Mouse (Mus musculus): ENCODE measurements around the gene Ptprt. TPM values are rescaled to one million over a fixed set of nuclear protein-coding genes. Genes with fewer than 3 reads are reported as not detected.

Gene Ptprt
- total and polyA plus RNA-seq, 3 experiments: 0.02 to 0.36 (median 0.08) TPM

- no peaks in the 10 kb centered on the region for H3K36me3 ChIP-seq (ENCODE audit: control insufficient read depth, insufficient read depth, low read length)
- no peak overlapping the region for H3K4me3 ChIP-seq
- H3K27ac ChIP-seq: no peak overlapping the region
- TF ChIP-seq POLR2A (IDR thresholded peaks at IDR 0.05; ENCODE audit: insufficient read depth, low read depth, low read length): no peak
- no peak for TF ChIP-seq CTCF (IDR thresholded peaks at IDR 0.05)
- no peak for TF ChIP-seq EP300 (IDR thresholded peaks at IDR 0.05; ENCODE audit: insufficient read depth, low read depth, low read length)
- no peaks in the 10 kb centered on the region for H3K4me1 ChIP-seq (ENCODE audit: control insufficient read depth, insufficient read depth, low read length)
- no peaks in the 10 kb centered on the region for H3K79me2 ChIP-seq (replicated peaks; ENCODE audit: control insufficient read depth, insufficient read depth, low read length)
- intact Hi-C loops (cut with DNase I): no loop called here
- no peak for DNase-seq
- 44% methylated on average over 4 of the region's 4 CpGs for WGBS
- H3K9ac ChIP-seq (ENCODE audit: low read depth, low read length): no peak overlapping the region
- no peaks in the 10 kb centered on the region for H3K27me3 ChIP-seq (ENCODE audit: control insufficient read depth, insufficient read depth, low read length)
Observed at GRCm38 (mm10) chr2:161835001-161835400, 825.9 kb downstream of the Ptprt start.

GRCm38 (mm10) chr2:161833846-161834245 lies 827.1 kb downstream of the Ptprt start:
- no peaks in the 10 kb centered on the region for H3K79me2 ChIP-seq (replicated peaks; ENCODE audit: control insufficient read depth, insufficient read depth, low read length)
- DNase-seq: no peak
- H3K36me3 ChIP-seq (ENCODE audit: control insufficient read depth, insufficient read depth, low read length): no peaks in the 10 kb centered on the region
- H3K27ac ChIP-seq: no peak overlapping the region
- WGBS: 68% methylated on average over 2 of the region's 2 CpGs
- intact Hi-C loops (cut with DNase I): no loop called here
- H3K4me3 ChIP-seq: no peak overlapping the region
- no peak overlapping the region for H3K9ac ChIP-seq (ENCODE audit: low read depth, low read length)
- no peak for TF ChIP-seq POLR2A (IDR thresholded peaks at IDR 0.05; ENCODE audit: insufficient read depth, low read depth, low read length)
- no peak for TF ChIP-seq CTCF (IDR thresholded peaks at IDR 0.05)
- no peak for TF ChIP-seq EP300 (IDR thresholded peaks at IDR 0.05; ENCODE audit: insufficient read depth, low read depth, low read length)
- no peaks in the 10 kb centered on the region for H3K27me3 ChIP-seq (ENCODE audit: control insufficient read depth, insufficient read depth, low read length)
- H3K4me1 ChIP-seq (ENCODE audit: control insufficient read depth, insufficient read depth, low read length): no peaks in the 10 kb centered on the region

GRCm38 (mm10) chr2:161813326-161813725 lies 847.6 kb downstream of the Ptprt start:
- no peak overlapping the region for H3K9ac ChIP-seq (ENCODE audit: low read depth, low read length)
- intact Hi-C loops (cut with DNase I): no loop called here
- no peak overlapping the region for H3K4me3 ChIP-seq
- no peaks in the 10 kb centered on the region for H3K36me3 ChIP-seq (ENCODE audit: control insufficient read depth, insufficient read depth, low read length)
- H3K27ac ChIP-seq: no peak overlapping the region
- H3K27me3 ChIP-seq (ENCODE audit: control insufficient read depth, insufficient read depth, low read length): no peaks in the 10 kb centered on the region
- no peaks in the 10 kb centered on the region for H3K4me1 ChIP-seq (ENCODE audit: control insufficient read depth, insufficient read depth, low read length)
- H3K79me2 ChIP-seq (replicated peaks; ENCODE audit: control insufficient read depth, insufficient read depth, low read length): no peaks in the 10 kb centered on the region
- no peak for TF ChIP-seq CTCF (IDR thresholded peaks at IDR 0.05)
- TF ChIP-seq POLR2A (IDR thresholded peaks at IDR 0.05; ENCODE audit: insufficient read depth, low read depth, low read length): no peak
- no peak for TF ChIP-seq EP300 (IDR thresholded peaks at IDR 0.05; ENCODE audit: insufficient read depth, low read depth, low read length)
- 63% methylated on average over 1 of the region's 1 CpGs for WGBS
- no peak for DNase-seq

GRCm38 (mm10) chr2:161808086-161808801 lies 852.7 kb downstream of the Ptprt start:
- no peak for TF ChIP-seq POLR2A (IDR thresholded peaks at IDR 0.05; ENCODE audit: insufficient read depth, low read depth, low read length)
- no peak for TF ChIP-seq CTCF (IDR thresholded peaks at IDR 0.05)
- TF ChIP-seq EP300 (IDR thresholded peaks at IDR 0.05; ENCODE audit: insufficient read depth, low read depth, low read length): no peak
- H3K27ac ChIP-seq: no peak overlapping the region
- 41% methylated on average over 9 of the region's 9 CpGs for WGBS
- H3K4me1 ChIP-seq (ENCODE audit: control insufficient read depth, insufficient read depth, low read length): no peaks in the 10 kb centered on the region
- no peak overlapping the region for H3K4me3 ChIP-seq
- no peak overlapping the region for H3K9ac ChIP-seq (ENCODE audit: low read depth, low read length)
- H3K79me2 ChIP-seq (replicated peaks; ENCODE audit: control insufficient read depth, insufficient read depth, low read length): no peaks in the 10 kb centered on the region
- H3K36me3 ChIP-seq (ENCODE audit: control insufficient read depth, insufficient read depth, low read length): no peaks in the 10 kb centered on the region
- intact Hi-C loops (cut with DNase I): no loop called here
- DNase-seq: no peak
- H3K27me3 ChIP-seq (ENCODE audit: control insufficient read depth, insufficient read depth, low read length): no peaks in the 10 kb centered on the region

GRCm38 (mm10) chr2:161806287-161807007 lies 854.5 kb downstream of the Ptprt start:
- intact Hi-C loops (cut with DNase I): no loop called here
- Histone ChIP-seq H3K4me1 (ENCODE audit: control insufficient read depth, insufficient read depth, low read length) (no peaks in the 10 kb centered on the region), H3K4me3 (no peak overlapping the region), H3K36me3 (ENCODE audit: control insufficient read depth, insufficient read depth, low read length) (no peaks in the 10 kb centered on the region), H3K79me2 (replicated peaks; ENCODE audit: control insufficient read depth, insufficient read depth, low read length) (no peaks in the 10 kb centered on the region), H3K9ac (ENCODE audit: low read depth, low read length) (no peak overlapping the region), H3K27ac (no peak overlapping the region), H3K27me3 (ENCODE audit: control insufficient read depth, insufficient read depth, low read length) (no peaks in the 10 kb centered on the region)
- no peak for TF ChIP-seq POLR2A (IDR thresholded peaks at IDR 0.05; ENCODE audit: insufficient read depth, low read depth, low read length)
- no peak for TF ChIP-seq CTCF (IDR thresholded peaks at IDR 0.05)
- TF ChIP-seq EP300 (IDR thresholded peaks at IDR 0.05; ENCODE audit: insufficient read depth, low read depth, low read length): no peak
- WGBS: 61% methylated on average over 8 of the region's 8 CpGs
- DNase-seq: no peak

GRCm38 (mm10) chr2:161799946-161800345 lies 861.0 kb downstream of the Ptprt start:
- Histone ChIP-seq H3K36me3 (ENCODE audit: control insufficient read depth, insufficient read depth, low read length) (no peaks in the 10 kb centered on the region), H3K27me3 (ENCODE audit: control insufficient read depth, insufficient read depth, low read length) (no peaks in the 10 kb centered on the region), H3K9ac (ENCODE audit: low read depth, low read length) (no peak overlapping the region), H3K27ac (no peak overlapping the region), H3K4me1 (ENCODE audit: control insufficient read depth, insufficient read depth, low read length) (no peaks in the 10 kb centered on the region), H3K4me3 (no peak overlapping the region), H3K79me2 (replicated peaks; ENCODE audit: control insufficient read depth, insufficient read depth, low read length) (no peaks in the 10 kb centered on the region)
- TF ChIP-seq EP300 (IDR thresholded peaks at IDR 0.05; ENCODE audit: insufficient read depth, low read depth, low read length): no peak
- TF ChIP-seq CTCF (IDR thresholded peaks at IDR 0.05): no peak
- no peak for TF ChIP-seq POLR2A (IDR thresholded peaks at IDR 0.05; ENCODE audit: insufficient read depth, low read depth, low read length)
- no peak for DNase-seq
- WGBS: 74% methylated on average over 6 of the region's 6 CpGs
- intact Hi-C loops (cut with DNase I): no loop called here

Data from heart, adult 2 months (tissue).